ENCODE assay signal across 17 mouse cellular contexts in the genomic region with DNA sequence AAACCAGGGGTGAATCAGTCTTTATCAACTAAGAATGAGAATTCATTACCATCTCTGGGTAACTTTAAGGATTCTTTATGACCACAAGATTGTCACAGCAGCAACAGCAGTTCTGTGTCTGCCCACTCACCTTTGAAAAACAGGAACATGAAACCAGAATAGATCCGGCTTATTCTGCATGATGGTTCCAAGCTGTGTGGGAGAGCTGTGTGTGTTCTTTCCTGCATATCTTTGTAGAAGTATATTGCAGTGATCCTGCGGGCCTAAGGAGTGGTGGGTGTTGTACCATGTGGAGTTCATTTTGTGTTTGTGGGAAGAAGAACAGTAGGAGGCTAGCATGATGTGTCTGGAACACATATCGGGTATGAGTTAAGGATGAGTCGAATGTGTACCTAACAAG.
DNase-seq lines count a peak whose midpoint lies in the region; TF ChIP-seq lines count a peak whose summit lies in the region.
"Had no signal": no experiment of that assay in that cellular context is flagged by ENCODE, and none has a peak within 500 bp of the region (broad histone marks: within the 10 kb centered on the region; RNA-seq: fewer than 3 reads in every experiment).

No protein-coding gene starts in this region.

- H3K4me3 ChIP-seq in layer of hippocampus, adult 2 months, result no peak overlapping the region
- H3K4me3 ChIP-seq: heart, adult 2 months; kidney, embryonic 15.5 days had no signal

- H3K27ac ChIP-seq in layer of hippocampus, adult 2 months, result peak overlapping the region; percentile 15
- H3K27ac ChIP-seq: heart, adult 2 months; kidney, embryonic 15.5 days; liver, embryonic 14.5 days; stomach, postnatal 0 days had no signal

- peak; percentile 86 for DNase-seq in right cerebral cortex, adult 18-20 months
- DNase-seq in right cerebral cortex, postnatal 4 days, result no peak
- peak; percentile 49 to 74 for DNase-seq in layer of hippocampus, adult 2 months (ENCODE audit: low spot score in 2 of 2)
- peak; percentile 51 to 93 for DNase-seq in left cerebral cortex, postnatal 14 days (ENCODE audit: low spot score in 2 of 2)
- DNase-seq in adrenal gland, postnatal 10 days, result no peak
- DNase-seq in spleen, postnatal 10 days (ENCODE audit: low spot score in 2 of 2), result no peak
- DNase-seq in thymus, postnatal 14 days, result no peak
- DNase-seq in embryo, embryonic 11 days, result no peak
- DNase-seq: cerebellum, adult 18-20 months; forebrain, postnatal 0 days; heart, adult 2 months; heart, postnatal 10 days; lung, postnatal 10 days; spleen, adult 18-20 months had no signal

- intact Hi-C loops in left cerebral cortex, postnatal 14 days (cut with DNase I), result no loop called here

- no peak for TF ChIP-seq CTCF in layer of hippocampus, adult 2 months (conservative IDR thresholded peaks at IDR 0.05)

Comparison
In these comparisons a context has a peak if more than half of its experiments do, and no peak if none do; other contexts are left out.
1. DNase-seq: peak in right cerebral cortex, adult 18-20 months (single experiment), layer of hippocampus, adult 2 months (2 of 2) and left cerebral cortex, postnatal 14 days (2 of 2); none in right cerebral cortex, postnatal 4 days (single experiment), adrenal gland, postnatal 10 days (single experiment), spleen, postnatal 10 days (0 of 2), thymus, postnatal 14 days (single experiment) and embryo, embryonic 11 days (single experiment).